Mouse (Mus musculus) forebrain, embryonic 12.5 days (tissue): Measurements from ENCODE around the gene Hmgxb4. TPM values are rescaled to one million over a fixed set of nuclear protein-coding genes. Genes with fewer than 3 reads are reported as not detected.
"Not testable (repeated sequence)": the region's sequence is repeated elsewhere in the genome, so short reads cannot be mapped to it uniquely, and the experiment has no call there.

Source experiments
- ATAC-seq: fragments of 200-750 bp; cut with Nextera tagmentation; 2 replicates; pipeline ENCODE4 v1.8.0; 2017; ENCODE audit warnings: moderate TSS enrichment; ENCODE audit not compliant: low FRiP score
- H3K27ac ChIP-seq: fragments of 300-500 bp; sonication (generic); 2 replicates; pipeline ENCODE4 v1.5.1; 2016; ENCODE audit warnings: mild to moderate bottlenecking
- H3K27me3 ChIP-seq: fragments of 300-500 bp; sonication (generic); 2 replicates; pipeline ENCODE4 v1.6.1; 2016; ENCODE audit warnings: mild to moderate bottlenecking
- H3K36me3 ChIP-seq: fragments of 300-500 bp; sonication (generic); replicated peaks from 2 replicates; pipeline ENCODE4 v1.6.1; 2016; ENCODE audit warnings: mild to moderate bottlenecking
- H3K4me1 ChIP-seq: fragments of 300-500 bp; sonication (generic); 2 replicates; pipeline ENCODE4 v1.6.1; 2016
- H3K4me2 ChIP-seq: fragments of 300-500 bp; sonication (generic); 2 replicates; pipeline ENCODE4 v1.6.1; 2016; ENCODE audit warnings: mild to moderate bottlenecking, moderate library complexity
- H3K4me3 ChIP-seq: fragments of 300-500 bp; sonication (generic); replicated peaks from 2 replicates; pipeline ENCODE4 v1.5.1; 2016; ENCODE audit warnings: mild to moderate bottlenecking
- H3K9ac ChIP-seq: fragments of 300-500 bp; sonication (generic); 2 replicates; pipeline ENCODE4 v1.6.1; 2016; ENCODE audit warnings: mild to moderate bottlenecking
- H3K9me3 ChIP-seq: fragments of 300-500 bp; sonication (generic); 2 replicates; pipeline ENCODE4 v1.6.1; 2016
- WGBS: fragments of 180-500 bp; shearing (Covaris S2); methylation state at CpG from one replicate; pipeline ENCODE4 v1.1.7; 2016; 5-methylcytosine and 5-hydroxymethylcytosine counted together
- polyA plus RNA-seq: library from polyadenylated mRNA; unstranded; fragments of >200 nt; fragmentation: Nextera tagmentation; extraction: Ambion mirVana; gene quantifications from 2 replicates; pipeline ENCODE4 v1.2.1, GENCODE M21; 2016

Gene Hmgxb4
- polyA plus RNA-seq = 48.1 and 49.8 TPM in 2 replicates

DNA sequence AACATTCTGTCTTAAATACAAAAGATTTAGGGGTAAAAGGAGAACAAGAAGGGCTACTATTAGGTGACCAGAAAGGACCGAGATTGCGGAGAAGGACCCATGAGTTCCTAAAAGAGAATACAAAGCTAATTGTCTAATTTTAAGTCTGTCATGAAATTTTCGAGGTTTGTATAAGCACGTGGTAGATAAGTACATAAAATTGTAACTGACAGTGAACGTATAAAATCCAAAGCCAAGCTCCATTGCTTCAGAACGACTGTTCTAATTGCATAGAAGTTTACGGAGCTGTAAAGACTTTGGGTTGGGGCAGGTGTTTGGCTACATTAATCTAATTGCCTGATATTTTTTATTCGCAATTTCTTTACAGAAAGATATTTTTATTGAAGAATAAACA is at the start of gene Hmgxb4:
Hmgxb4 (plus strand) TSS at position 276 of the 394 bp plus-strand sequence.
- peak within 1 kb of the TSS; percentile 96 for H3K27ac ChIP-seq
- no peaks in the 10 kb centered on the region for H3K36me3 ChIP-seq
- H3K4me1 ChIP-seq = peaks cover 6% of the 10 kb centered on the region
- H3K9ac ChIP-seq = peak within 1 kb of the TSS; percentile 97
- ATAC-seq = peak; percentile 7; the same call in 1 of the 2 replicates
- peak within 1 kb of the TSS; percentile 64 for H3K4me2 ChIP-seq
- peak within 1 kb of the TSS; percentile 92 for H3K4me3 ChIP-seq
- 8% methylated on average over 8 of the region's 8 CpGs for WGBS
- H3K27me3 ChIP-seq = no peaks in the 10 kb centered on the region
- no peaks in the 10 kb centered on the region for H3K9me3 ChIP-seq

GRCm38 (mm10) chr8:74949445-74949844 is 43.7 kb upstream of the Hmgxb4 start:
- Histone ChIP-seq H3K36me3 (no peaks in the 10 kb centered on the region), H3K4me3 (no peak overlapping the region), H3K27ac (no peak overlapping the region), H3K9ac (no peak overlapping the region), H3K27me3 (no peaks in the 10 kb centered on the region), H3K4me1 (no peaks in the 10 kb centered on the region), H3K9me3 (no peaks in the 10 kb centered on the region), H3K4me2 (no peak overlapping the region)
- ATAC-seq = no peak
- WGBS = 94% methylated on average over 1 of the region's 1 CpGs

DNA sequence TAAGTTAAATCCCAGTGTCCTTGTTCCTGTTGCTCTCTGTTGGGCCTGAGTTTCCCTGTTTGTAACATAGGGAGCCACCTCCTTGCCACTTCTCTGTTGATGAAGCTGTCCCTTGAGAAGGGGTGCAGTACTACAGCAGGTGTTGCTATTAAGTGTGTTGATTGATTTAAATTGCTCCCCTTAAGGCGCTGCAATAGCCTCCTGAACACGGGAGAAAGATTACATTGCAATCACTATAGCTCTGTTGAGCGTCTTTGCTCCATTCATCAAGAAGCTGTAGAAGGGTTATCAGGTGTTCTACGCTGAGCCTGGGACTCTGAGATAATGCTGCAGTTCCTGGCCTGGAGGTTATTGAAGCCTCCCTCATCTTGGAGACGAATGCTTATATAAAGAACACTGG is 29.2 kb upstream of the Hmgxb4 start:
- ATAC-seq = no peak
- Histone ChIP-seq H3K4me1 (no peaks in the 10 kb centered on the region), H3K4me3 (no peak overlapping the region), H3K36me3 (no peaks in the 10 kb centered on the region), H3K9ac (no peak overlapping the region), H3K9me3 (no peaks in the 10 kb centered on the region), H3K27me3 (no peaks in the 10 kb centered on the region), H3K27ac (no peak overlapping the region), H3K4me2 (no peak overlapping the region)
- 88% methylated on average over 5 of the region's 5 CpGs for WGBS

DNA sequence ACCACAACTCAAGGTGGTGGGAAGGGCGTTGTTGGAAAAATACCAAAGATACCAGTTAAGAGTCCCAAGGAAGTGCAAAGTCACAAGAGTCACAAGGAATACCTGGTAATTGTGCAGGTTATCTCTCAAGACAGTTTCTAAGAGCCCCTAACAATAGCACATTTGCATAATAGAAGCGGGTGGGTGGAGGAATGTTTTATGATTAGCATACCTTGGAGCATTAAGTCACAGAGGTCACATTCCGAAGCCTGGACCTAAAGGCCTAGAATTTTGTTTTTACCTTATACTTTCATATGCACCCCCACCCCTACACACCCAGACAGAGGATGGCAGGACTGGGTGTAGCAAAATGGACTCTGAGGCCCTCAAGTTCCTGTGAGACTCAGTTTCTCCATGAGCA is 22.9 kb upstream of the Hmgxb4 start:
- H3K36me3 ChIP-seq, ATAC-seq, H3K27me3 ChIP-seq, H3K4me2 ChIP-seq, H3K9ac ChIP-seq, H3K4me1 ChIP-seq, H3K27ac ChIP-seq, H3K4me3 ChIP-seq, H3K9me3 ChIP-seq: not testable (repeated sequence)
- WGBS = 92% methylated on average over 3 of the region's 3 CpGs

GRCm38 (mm10) chr8:74971636-74972035 is 21.5 kb upstream of the Hmgxb4 start:
- no peak for ATAC-seq
- Histone ChIP-seq H3K4me1 (0 out of 2 replicates have a peak, but pooled peaks cover 3% of the 10 kb centered on the region), H3K9ac (no peak overlapping the region), H3K27ac (no peak overlapping the region), H3K36me3 (no peaks in the 10 kb centered on the region), H3K27me3 (no peaks in the 10 kb centered on the region), H3K9me3 (no peaks in the 10 kb centered on the region), H3K4me2 (no peak overlapping the region), H3K4me3 (no peak overlapping the region)
- 83% methylated on average over 4 of the region's 4 CpGs for WGBS

- Histone ChIP-seq H3K9me3 (no peaks in the 10 kb centered on the region), H3K9ac (no peak overlapping the region), H3K4me2 (no peak overlapping the region), H3K4me3 (no peak overlapping the region), H3K4me1 (0 out of 2 replicates have a peak, but pooled peaks cover 3% of the 10 kb centered on the region), H3K36me3 (no peaks in the 10 kb centered on the region), H3K27me3 (no peaks in the 10 kb centered on the region), H3K27ac (no peak overlapping the region)
- WGBS = 87% methylated on average over 7 of the region's 7 CpGs
- no peak for ATAC-seq
Measured at GRCm38 (mm10) chr8:74972322-74972883, 20.8 kb upstream of the Hmgxb4 start.

- Histone ChIP-seq H3K4me3 (no peak overlapping the region), H3K27me3 (no peaks in the 10 kb centered on the region), H3K9me3 (no peaks in the 10 kb centered on the region), H3K9ac (no peak overlapping the region), H3K36me3 (no peaks in the 10 kb centered on the region), H3K4me2 (no peak overlapping the region), H3K27ac (0 out of 2 replicates have a peak overlapping the region, but pooled peaks have one; percentile 42), H3K4me1 (0 out of 2 replicates have a peak, but pooled peaks cover 3% of the 10 kb centered on the region)
- WGBS = 63% methylated on average over 8 of the region's 8 CpGs
- peak; percentile 50 for ATAC-seq
Measured at GRCm38 (mm10) chr8:74973121-74973869, 19.9 kb upstream of the Hmgxb4 start.

DNA sequence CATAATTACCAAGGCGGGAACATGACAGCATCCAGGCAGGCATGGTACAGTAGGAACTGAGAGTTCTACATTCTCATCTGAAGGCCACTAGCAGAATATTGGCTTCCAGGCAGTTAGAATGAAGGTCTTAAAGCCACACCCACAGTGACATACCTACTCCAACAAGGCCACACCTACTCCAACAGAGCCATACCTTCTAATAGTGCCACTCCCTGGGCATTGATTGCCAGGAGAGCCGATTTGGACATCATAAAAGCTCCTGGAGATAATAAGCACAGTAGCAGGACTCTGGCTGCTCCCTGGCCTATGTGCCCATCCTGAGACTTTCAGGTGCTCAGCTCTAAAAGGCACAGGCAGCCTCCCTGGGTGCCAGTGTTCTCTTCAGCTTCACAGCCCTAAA is 19.3 kb upstream of the Hmgxb4 start:
- H3K9ac ChIP-seq = no peak overlapping the region
- WGBS = 83% methylated on average over 2 of the region's 2 CpGs
- ATAC-seq = no peak
- H3K4me1 ChIP-seq = 0 out of 2 replicates have a peak, but pooled peaks cover 3% of the 10 kb centered on the region
- H3K36me3 ChIP-seq = no peaks in the 10 kb centered on the region
- H3K9me3 ChIP-seq = no peaks in the 10 kb centered on the region
- 0 out of 2 replicates have a peak overlapping the region, but pooled peaks have one; percentile 42 for H3K27ac ChIP-seq
- H3K27me3 ChIP-seq = no peaks in the 10 kb centered on the region
- no peak overlapping the region for H3K4me2 ChIP-seq
- no peak overlapping the region for H3K4me3 ChIP-seq

DNA sequence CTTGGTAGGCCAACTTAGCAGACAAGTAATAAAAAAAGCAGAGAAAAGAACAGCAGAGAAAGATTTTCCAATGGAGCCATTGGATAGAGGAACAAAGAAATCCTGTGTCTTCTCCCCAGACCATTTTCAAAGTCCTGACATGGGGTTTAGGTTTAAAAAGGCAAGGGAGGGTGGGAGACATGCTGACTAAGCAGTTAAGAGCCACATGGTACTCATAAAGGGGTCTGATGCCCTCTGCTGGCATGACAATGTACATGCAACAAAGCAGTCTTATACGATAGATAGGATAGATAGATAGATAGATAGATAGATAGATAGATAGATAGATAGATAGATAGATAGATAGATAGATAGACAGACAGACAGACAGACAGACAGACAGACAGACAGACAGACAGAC is 15.7 kb upstream of the Hmgxb4 start:
- no peak for ATAC-seq
- Histone ChIP-seq H3K27me3 (no peaks in the 10 kb centered on the region), H3K4me3 (no peak overlapping the region), H3K9me3 (no peaks in the 10 kb centered on the region), H3K4me1 (0 out of 2 replicates have a peak, but pooled peaks cover 3% of the 10 kb centered on the region), H3K27ac (no peak overlapping the region), H3K36me3 (no peaks in the 10 kb centered on the region), H3K4me2 (no peak overlapping the region), H3K9ac (no peak overlapping the region)
- 79% methylated on average over 1 of the region's 1 CpGs for WGBS

GRCm38 (mm10) chr8:74980060-74980710 is 13.0 kb upstream of the Hmgxb4 start:
- ATAC-seq = no peak
- no peaks in the 10 kb centered on the region for H3K27me3 ChIP-seq

DNA sequence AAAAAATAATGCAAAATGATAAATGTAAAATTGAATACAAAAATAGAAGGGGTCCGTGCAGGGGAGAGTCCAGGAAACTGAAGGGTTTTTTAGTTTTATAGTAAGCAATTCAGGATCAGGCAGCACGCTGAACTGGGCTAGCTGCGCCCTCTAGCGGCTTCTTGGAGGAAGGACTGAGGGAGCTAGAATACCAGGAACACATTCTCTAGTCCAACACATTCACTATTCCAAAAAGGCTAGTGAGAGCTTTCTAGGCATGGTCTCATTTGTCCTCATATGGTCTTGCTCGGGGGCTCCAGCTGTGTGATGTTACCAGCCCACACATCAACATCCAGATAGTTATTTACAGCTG is 12.5 kb upstream of the Hmgxb4 start:
- H3K27ac ChIP-seq = no peak overlapping the region
- no peaks in the 10 kb centered on the region for H3K9me3 ChIP-seq
- H3K9ac ChIP-seq = no peak overlapping the region
- H3K36me3 ChIP-seq = no peaks in the 10 kb centered on the region
- WGBS = 3% methylated on average over 5 of the region's 5 CpGs
- H3K27me3 ChIP-seq = no peaks in the 10 kb centered on the region
- no peak overlapping the region for H3K4me2 ChIP-seq
- no peak; the same call in 1 of the 2 replicates for ATAC-seq
- no peak overlapping the region for H3K4me3 ChIP-seq
- H3K4me1 ChIP-seq = no peaks in the 10 kb centered on the region

More at GRCm38 (mm10) chr8:74980060-74980710, 13.0 kb upstream of the Hmgxb4 start:
- Histone ChIP-seq H3K4me1 (no peaks in the 10 kb centered on the region), H3K9ac (no peak overlapping the region), H3K27ac (no peak overlapping the region), H3K36me3 (no peaks in the 10 kb centered on the region), H3K4me3 (no peak overlapping the region), H3K4me2 (no peak overlapping the region), H3K9me3 (no peaks in the 10 kb centered on the region)
- 71% methylated on average over 9 of the region's 9 CpGs for WGBS

DNA sequence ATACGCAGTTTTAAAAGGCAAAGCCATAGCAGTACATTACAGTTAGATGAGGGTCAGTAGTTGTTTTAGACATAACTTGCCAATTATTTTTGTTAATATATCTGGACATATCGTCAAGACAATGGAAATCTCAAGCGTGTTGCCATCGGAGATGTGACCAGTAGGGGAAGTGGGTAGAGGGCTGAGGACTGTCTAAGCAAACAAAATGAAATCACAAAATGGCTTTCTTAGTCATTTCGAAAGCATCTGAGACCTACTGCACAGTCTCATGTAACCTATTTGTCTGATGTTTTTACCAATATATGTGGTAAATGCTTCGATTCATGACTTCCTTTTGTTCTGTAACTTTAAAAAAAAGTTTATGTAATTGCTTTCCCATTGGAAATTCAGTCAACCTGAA is 11.3 kb upstream of the Hmgxb4 start:
- 93% methylated on average over 6 of the region's 6 CpGs for WGBS
- Histone ChIP-seq H3K4me3 (no peak overlapping the region), H3K27ac (no peak overlapping the region), H3K4me1 (no peaks in the 10 kb centered on the region), H3K27me3 (no peaks in the 10 kb centered on the region), H3K36me3 (no peaks in the 10 kb centered on the region), H3K9ac (no peak overlapping the region), H3K4me2 (no peak overlapping the region), H3K9me3 (no peaks in the 10 kb centered on the region)
- no peak for ATAC-seq
